Mouse (Mus musculus) intestine, embryonic 16.5 days (tissue): ENCODE measurements at regions not wholly inside any gene's neighbourhood (a gene's known extent, or its start where the extent isn't known, plus 50 kb on each side); places are given as distances from the start of the nearest gene placed in this dataset.

Experiments used
- ATAC-seq: fragments of 200-750 bp; cut with Nextera tagmentation; 2 replicates; pipeline ENCODE4 v1.8.0; 2017; ENCODE audit warnings: moderate TSS enrichment, moderate library complexity
- H3K27ac ChIP-seq: fragments of 300-500 bp; sonication (generic); 2 replicates; pipeline ENCODE4 v1.5.1; 2014; ENCODE audit warnings: mild to moderate bottlenecking, low read length
- H3K27me3 ChIP-seq: fragments of 300-500 bp; sonication (generic); replicated peaks from 2 replicates; pipeline ENCODE4 v1.6.1; 2014; ENCODE audit warnings: low read length, control low read depth, mixed read lengths; ENCODE audit not compliant: control insufficient read depth, insufficient read depth
- H3K36me3 ChIP-seq: fragments of 300-500 bp; sonication (generic); 2 replicates; pipeline ENCODE4 v1.6.1; 2014; ENCODE audit warnings: low read length, control low read depth; ENCODE audit not compliant: control insufficient read depth, insufficient read depth
- H3K4me1 ChIP-seq: fragments of 300-500 bp; sonication (generic); 2 replicates; pipeline ENCODE4 v1.6.1; 2014; ENCODE audit warnings: low read length, control low read depth, mixed read lengths; ENCODE audit not compliant: control insufficient read depth, insufficient read depth
- H3K4me2 ChIP-seq: fragments of 300-500 bp; sonication (generic); 2 replicates; pipeline ENCODE4 v1.6.1; 2014; ENCODE audit warnings: low read depth, low read length, control low read depth
- H3K4me3 ChIP-seq: fragments of 300-500 bp; sonication (generic); 2 replicates; pipeline ENCODE4 v1.5.1; 2014; ENCODE audit warnings: mild to moderate bottlenecking, low read length
- H3K9ac ChIP-seq: fragments of 300-500 bp; sonication (generic); 2 replicates; pipeline ENCODE4 v1.6.1; 2014; ENCODE audit warnings: low read depth, low read length
- H3K9me3 ChIP-seq: fragments of 300-500 bp; sonication (generic); 2 replicates; pipeline ENCODE4 v1.6.1; 2016; ENCODE audit warnings: low read length, control low read depth; ENCODE audit not compliant: control insufficient read depth
- WGBS: fragments of 180-500 bp; shearing (Covaris S2); extraction: QIAGEN DNeasy Blood & Tissue Kit; methylation state at CpG from one replicate; pipeline ENCODE4 v1.1.7; 2014; 5-methylcytosine and 5-hydroxymethylcytosine counted together

- 91% methylated on average over 3 of the region's 3 CpGs for WGBS
Measured at GRCm38 (mm10) chr2:160148936-160149335, 185.0 kb downstream of the Gm826 start.

GRCm38 (mm10) chr2:160148516-160148915 is 185.4 kb downstream of the Gm826 start:
- no peak overlapping the region for H3K4me3 ChIP-seq
- H3K36me3 ChIP-seq: no peaks in the 10 kb centered on the region
- H3K27me3 ChIP-seq: peaks cover 3% of the 10 kb centered on the region; the same call in 1 of the 2 replicates
- no peaks in the 10 kb centered on the region for H3K4me1 ChIP-seq
- no peak overlapping the region for H3K9ac ChIP-seq
- no peak overlapping the region for H3K4me2 ChIP-seq
- no peak overlapping the region for H3K27ac ChIP-seq
- no peaks in the 10 kb centered on the region for H3K9me3 ChIP-seq
- WGBS: 66% methylated on average over 10 of the region's 10 CpGs
- no peak for ATAC-seq

More at GRCm38 (mm10) chr2:160148936-160149335, 185.0 kb downstream of the Gm826 start:
- H3K9ac ChIP-seq: no peak overlapping the region
- ATAC-seq: no peak
- no peaks in the 10 kb centered on the region for H3K9me3 ChIP-seq
- peaks cover 3% of the 10 kb centered on the region; the same call in 1 of the 2 replicates for H3K27me3 ChIP-seq
- no peak overlapping the region for H3K4me3 ChIP-seq
- no peak overlapping the region for H3K4me2 ChIP-seq
- no peaks in the 10 kb centered on the region for H3K4me1 ChIP-seq
- H3K27ac ChIP-seq: no peak overlapping the region
- no peaks in the 10 kb centered on the region for H3K36me3 ChIP-seq

GRCm38 (mm10) chr2:160148031-160148430 is 185.9 kb downstream of the Gm826 start:
- Histone ChIP-seq H3K4me3 (no peak overlapping the region), H3K36me3 (no peaks in the 10 kb centered on the region), H3K9me3 (no peaks in the 10 kb centered on the region), H3K27me3 (peaks cover 3% of the 10 kb centered on the region; the same call in 1 of the 2 replicates), H3K4me2 (no peak overlapping the region), H3K4me1 (no peaks in the 10 kb centered on the region), H3K27ac (no peak overlapping the region), H3K9ac (no peak overlapping the region)
- 75% methylated on average over 2 of the region's 2 CpGs for WGBS
- no peak for ATAC-seq

- H3K36me3 ChIP-seq: no peaks in the 10 kb centered on the region
- 71% methylated on average over 4 of the region's 4 CpGs for WGBS
- no peaks in the 10 kb centered on the region for H3K9me3 ChIP-seq
Measured at GRCm38 (mm10) chr2:160140166-160140740, 193.7 kb downstream of the Gm826 start.

GRCm38 (mm10) chr2:160138091-160138490 is 195.9 kb downstream of the Gm826 start:
- Histone ChIP-seq H3K36me3 (no peaks in the 10 kb centered on the region), H3K27ac (no peak overlapping the region), H3K4me3 (no peak overlapping the region), H3K4me2 (no peak overlapping the region), H3K9me3 (no peaks in the 10 kb centered on the region), H3K27me3 (no peaks in the 10 kb centered on the region), H3K4me1 (no peaks in the 10 kb centered on the region), H3K9ac (no peak overlapping the region)
- 64% methylated on average over 2 of the region's 2 CpGs for WGBS
- ATAC-seq: no peak

More at GRCm38 (mm10) chr2:160140166-160140740, 193.7 kb downstream of the Gm826 start:
- no peak overlapping the region for H3K4me3 ChIP-seq
- ATAC-seq: no peak
- no peaks in the 10 kb centered on the region for H3K27me3 ChIP-seq
- no peak overlapping the region for H3K9ac ChIP-seq
- H3K4me2 ChIP-seq: no peak overlapping the region
- no peaks in the 10 kb centered on the region for H3K4me1 ChIP-seq
- H3K27ac ChIP-seq: no peak overlapping the region

- WGBS: 50% methylated on average over 2 of the region's 2 CpGs
- no peak overlapping the region for H3K9ac ChIP-seq
- peak; percentile 81 for ATAC-seq
Measured at GRCm38 (mm10) chr2:160131797-160132196, 202.2 kb downstream of the Gm826 start.

GRCm38 (mm10) chr2:160131386-160131785 is 202.6 kb downstream of the Gm826 start:
- Histone ChIP-seq H3K4me1 (no peaks in the 10 kb centered on the region), H3K9me3 (no peaks in the 10 kb centered on the region), H3K36me3 (no peaks in the 10 kb centered on the region), H3K4me2 (no peak overlapping the region), H3K9ac (no peak overlapping the region), H3K4me3 (no peak overlapping the region), H3K27me3 (no peaks in the 10 kb centered on the region), H3K27ac (no peak overlapping the region)
- peak; percentile 64 for ATAC-seq
- 57% methylated on average over 2 of the region's 2 CpGs for WGBS

More at GRCm38 (mm10) chr2:160131797-160132196, 202.2 kb downstream of the Gm826 start:
- Histone ChIP-seq H3K27me3 (no peaks in the 10 kb centered on the region), H3K9me3 (no peaks in the 10 kb centered on the region), H3K4me3 (no peak overlapping the region), H3K4me1 (no peaks in the 10 kb centered on the region), H3K4me2 (no peak overlapping the region), H3K27ac (no peak overlapping the region), H3K36me3 (no peaks in the 10 kb centered on the region)

GRCm38 (mm10) chr2:160117148-160117547 is 216.8 kb downstream of the Gm826 start:
- no peak for ATAC-seq
- Histone ChIP-seq H3K4me1 (no peaks in the 10 kb centered on the region), H3K9ac (no peak overlapping the region), H3K27ac (no peak overlapping the region), H3K36me3 (no peaks in the 10 kb centered on the region), H3K27me3 (no peaks in the 10 kb centered on the region), H3K9me3 (no peaks in the 10 kb centered on the region), H3K4me3 (no peak overlapping the region), H3K4me2 (no peak overlapping the region)

- Histone ChIP-seq H3K27ac (no peak overlapping the region), H3K36me3 (no peaks in the 10 kb centered on the region), H3K27me3 (no peaks in the 10 kb centered on the region), H3K4me2 (no peak overlapping the region), H3K9ac (no peak overlapping the region), H3K9me3 (no peaks in the 10 kb centered on the region), H3K4me3 (no peak overlapping the region), H3K4me1 (no peaks in the 10 kb centered on the region)
- ATAC-seq: no peak
Measured at GRCm38 (mm10) chr2:160111176-160111692, 222.7 kb downstream of the Gm826 start.

- Histone ChIP-seq H3K4me1 (no peaks in the 10 kb centered on the region), H3K27me3 (no peaks in the 10 kb centered on the region), H3K9ac (no peak overlapping the region), H3K27ac (no peak overlapping the region), H3K4me3 (no peak overlapping the region), H3K36me3 (no peaks in the 10 kb centered on the region), H3K4me2 (no peak overlapping the region), H3K9me3 (no peaks in the 10 kb centered on the region)
- ATAC-seq: no peak
- 37% methylated on average over 12 of the region's 12 CpGs for WGBS
Measured at GRCm38 (mm10) chr2:160093078-160093477, 240.9 kb downstream of the Gm826 start.
